Mouse (Mus musculus): Measurements from ENCODE around the gene Gpr3.

The Gpr3 gene

GRCm38 (mm10) chr4:133170616-133171015 lies 41.7 kb downstream of the Gpr3 start:
- DNase-seq (ENCODE audit: low read depth) = no peak

GRCm38 (mm10) chr4:133170056-133170524 lies 42.2 kb downstream of the Gpr3 start:
- peak; percentile 79 for DNase-seq (ENCODE audit: low read depth)

- DNase-seq (ENCODE audit: low read depth) = peak; percentile 84
Observed at GRCm38 (mm10) chr4:133169237-133170055, 42.9 kb downstream of the Gpr3 start.

- DNase-seq (ENCODE audit: low read depth) = no peak
Observed at GRCm38 (mm10) chr4:133166773-133167172, 45.6 kb downstream of the Gpr3 start.

- DNase-seq (ENCODE audit: low read depth) = no peak
Observed at GRCm38 (mm10) chr4:133162196-133162595, 50.1 kb downstream of the Gpr3 start.

- no peak for DNase-seq (ENCODE audit: low read depth)
Observed at GRCm38 (mm10) chr4:133160821-133161220, 51.5 kb downstream of the Gpr3 start.

- no peak for DNase-seq (ENCODE audit: low read depth)
Observed at GRCm38 (mm10) chr4:133160211-133160610, 52.1 kb downstream of the Gpr3 start.

- DNase-seq (ENCODE audit: low read depth) = peak; percentile 56
Observed at GRCm38 (mm10) chr4:133159646-133160045, 52.7 kb downstream of the Gpr3 start.
